Mouse (Mus musculus) embryonic facial prominence, embryonic 15.5 days (tissue): ENCODE measurements around the gene Marc1. TPM values are rescaled to one million over a fixed set of nuclear protein-coding genes. Genes with fewer than 3 reads are reported as not detected.

ENCODE experiments used
- ATAC-seq: fragments of 200-750 bp; cut with Nextera tagmentation; 2 replicates; pipeline ENCODE4 v1.8.0; 2017; ENCODE audit warnings: low read depth, moderate TSS enrichment; ENCODE audit not compliant: insufficient number of reproducible peaks, low FRiP score, low TSS enrichment
- H3K27ac ChIP-seq: fragments of 300-500 bp; sonication (generic); replicated peaks from 2 replicates; pipeline ENCODE4 v1.5.1; 2015; ENCODE audit warnings: mild to moderate bottlenecking, inconsistent platforms
- H3K27me3 ChIP-seq: fragments of 300-500 bp; sonication (generic); 2 replicates; pipeline ENCODE4 v1.6.1; 2015; ENCODE audit warnings: inconsistent platforms
- H3K36me3 ChIP-seq: fragments of 300-500 bp; sonication (generic); 2 replicates; pipeline ENCODE4 v1.6.1; 2015; ENCODE audit warnings: mild to moderate bottlenecking, inconsistent platforms
- H3K4me1 ChIP-seq: fragments of 300-500 bp; sonication (generic); 2 replicates; pipeline ENCODE4 v1.6.1; 2015; ENCODE audit warnings: inconsistent platforms
- H3K4me2 ChIP-seq: fragments of 300-500 bp; sonication (generic); replicated peaks from 2 replicates; pipeline ENCODE4 v1.6.1; 2015; ENCODE audit warnings: mild to moderate bottlenecking, inconsistent platforms
- H3K4me3 ChIP-seq: fragments of 300-500 bp; sonication (generic); replicated peaks from 2 replicates; pipeline ENCODE4 v1.5.1; 2015; ENCODE audit warnings: mild to moderate bottlenecking, inconsistent platforms
- H3K9ac ChIP-seq: fragments of 300-500 bp; sonication (generic); 2 replicates; pipeline ENCODE4 v1.6.1; 2015; ENCODE audit warnings: inconsistent platforms
- H3K9me3 ChIP-seq: fragments of 300-500 bp; sonication (generic); replicated peaks from 2 replicates; pipeline ENCODE4 v1.6.1; 2016; ENCODE audit warnings: inconsistent platforms
- WGBS: fragments of 180-500 bp; shearing (Covaris S2); methylation state at CpG from one replicate; pipeline ENCODE4 v1.1.7; 2015; 5-methylcytosine and 5-hydroxymethylcytosine counted together
- polyA plus RNA-seq: library from polyadenylated mRNA; unstranded; fragments of >200 nt; fragmentation: Nextera tagmentation; extraction: Ambion mirVana; gene quantifications from 2 replicates; pipeline ENCODE4 v1.2.1, GENCODE M21; 2015

Gene Marc1
- polyA plus RNA-seq, 1 experiment from 2014 or later = 0.16 TPM

DNA sequence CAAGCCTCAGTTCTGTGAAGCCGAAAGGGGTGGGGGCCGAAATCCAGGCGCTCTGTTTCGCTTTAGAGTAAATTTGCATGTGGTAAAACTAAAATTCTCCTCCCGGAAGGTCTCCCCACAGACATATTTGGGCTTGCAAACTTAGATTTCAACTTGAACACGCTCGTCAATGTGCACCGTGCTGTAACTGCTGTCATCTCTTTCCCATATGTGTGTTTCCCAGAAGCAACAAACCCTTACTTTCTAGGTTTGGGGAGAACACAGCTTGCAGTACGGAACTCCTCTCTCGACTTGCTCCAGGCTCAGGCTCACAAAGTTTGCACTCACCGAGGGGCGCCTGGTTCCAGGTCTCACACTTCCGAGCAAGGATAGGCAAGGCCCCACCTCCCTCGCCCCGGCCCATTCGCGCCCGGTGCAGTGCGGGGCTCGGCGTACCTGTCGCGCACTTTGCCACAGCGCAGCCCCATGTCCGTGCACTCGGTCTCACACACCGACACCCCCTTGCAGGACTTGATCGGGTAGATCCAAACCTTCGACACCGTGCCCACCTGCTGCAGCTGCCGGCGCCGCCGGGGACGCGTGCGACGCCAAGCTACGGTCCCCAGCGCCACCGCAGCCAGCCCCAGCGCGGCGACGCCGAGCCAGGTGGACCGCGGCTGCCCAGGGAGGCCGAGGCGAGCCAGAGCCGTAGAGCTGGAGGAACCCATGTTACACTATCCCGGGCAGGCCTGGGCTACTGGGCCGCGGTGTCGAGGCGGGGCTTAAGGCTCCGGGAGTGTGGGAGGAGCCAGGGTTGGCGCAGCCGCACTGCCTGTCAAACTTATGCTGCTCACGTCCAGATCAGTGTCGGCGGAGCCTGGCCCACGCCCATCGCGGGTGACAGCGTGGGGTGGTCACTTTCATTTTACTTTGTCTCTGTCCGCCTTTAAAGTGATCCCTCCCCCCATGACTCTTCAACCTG, 34.3 kb upstream of the Marc1 start:
- Histone ChIP-seq H3K4me1 (peaks cover 21% of the 10 kb centered on the region), H3K4me2 (peak overlapping the region; percentile 91), H3K36me3 (peaks cover 3% of the 10 kb centered on the region; the same call in 1 of the 2 replicates), H3K9ac (peak overlapping the region; percentile 91), H3K27ac (peak overlapping the region; percentile 94), H3K4me3 (peak overlapping the region; percentile 96), H3K27me3 (no peaks in the 10 kb centered on the region; the same call in 1 of the 2 replicates), H3K9me3 (no peaks in the 10 kb centered on the region)
- ATAC-seq = peak; percentile 97
- under 1% methylated on average over 67 of the region's 67 CpGs for WGBS

DNA sequence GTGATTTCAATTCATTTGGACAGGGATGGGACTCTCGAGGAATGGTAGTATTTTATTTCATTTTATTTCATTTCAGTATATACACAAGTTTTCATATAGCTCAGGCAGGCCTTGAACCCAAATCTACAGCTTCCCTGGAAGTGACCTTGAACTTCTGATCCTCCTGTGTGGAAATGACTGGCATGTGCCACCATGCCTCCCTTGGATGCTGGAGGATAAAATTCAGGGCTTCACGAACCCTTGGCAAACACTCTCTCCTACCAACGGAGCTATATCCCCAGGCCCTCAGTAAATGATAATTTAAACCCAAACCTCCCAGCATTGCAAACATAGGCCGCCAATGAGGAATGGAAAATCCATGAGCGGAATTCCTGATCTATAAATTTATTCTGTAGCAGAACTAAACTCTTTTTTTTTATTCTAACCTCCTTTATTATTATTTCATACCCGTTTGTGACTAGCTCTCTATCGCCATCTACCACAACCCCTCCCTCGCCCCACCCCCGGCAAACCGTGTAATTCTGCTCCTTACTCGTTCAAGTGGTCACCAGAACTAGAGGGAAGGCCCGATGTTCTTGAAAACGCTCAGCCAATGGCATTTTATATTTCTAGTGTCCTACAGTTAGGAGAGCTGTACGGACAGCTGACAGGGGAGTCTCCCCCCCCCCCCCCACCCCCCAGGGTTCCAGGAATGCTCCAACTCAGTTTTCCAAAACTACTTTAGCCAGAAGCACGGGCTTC, 33.4 kb upstream of the Marc1 start:
- peaks cover 8% of the 10 kb centered on the region; the same call in 1 of the 2 replicates for H3K36me3 ChIP-seq

DNA sequence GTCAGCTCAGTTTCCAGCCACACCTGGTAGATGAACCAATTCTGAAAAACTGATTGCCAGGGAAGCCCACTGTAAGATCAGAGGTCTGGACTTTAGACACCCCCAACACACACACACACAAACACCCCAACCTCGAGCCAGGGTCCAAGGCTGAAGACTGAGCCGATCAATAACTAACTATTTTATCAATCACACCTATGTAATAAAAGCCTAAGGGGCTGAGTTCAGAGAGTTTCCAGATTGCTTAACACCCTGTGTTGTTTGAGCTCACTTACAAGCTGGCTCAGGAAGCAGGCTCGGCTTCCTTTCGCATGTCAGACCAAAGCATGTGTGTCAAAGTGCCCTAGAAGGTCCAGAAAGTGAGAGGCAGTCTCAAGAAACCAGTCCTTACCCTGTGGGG, 26.5 kb upstream of the Marc1 start:
- Histone ChIP-seq H3K9ac (no peak overlapping the region), H3K4me1 (no peaks in the 10 kb centered on the region), H3K9me3 (no peaks in the 10 kb centered on the region), H3K4me3 (no peak overlapping the region), H3K27ac (no peak overlapping the region), H3K36me3 (peaks cover 45% of the 10 kb centered on the region), H3K27me3 (no peaks in the 10 kb centered on the region), H3K4me2 (no peak overlapping the region)
- ATAC-seq = no peak
- 85% methylated on average over 4 of the region's 4 CpGs for WGBS

More for the DNA sequence above, 33.4 kb upstream of the Marc1 start:
- H3K9ac ChIP-seq = peak overlapping the region; percentile 91; the same call in 1 of the 2 replicates
- no peak for ATAC-seq
- peak overlapping the region; percentile 96 for H3K4me3 ChIP-seq
- H3K9me3 ChIP-seq = no peaks in the 10 kb centered on the region
- H3K4me1 ChIP-seq = peaks cover 21% of the 10 kb centered on the region
- WGBS = 11% methylated on average over 15 of the region's 15 CpGs
- H3K27ac ChIP-seq = peak overlapping the region; percentile 94
- no peaks in the 10 kb centered on the region for H3K27me3 ChIP-seq
- peak overlapping the region; percentile 91 for H3K4me2 ChIP-seq

DNA sequence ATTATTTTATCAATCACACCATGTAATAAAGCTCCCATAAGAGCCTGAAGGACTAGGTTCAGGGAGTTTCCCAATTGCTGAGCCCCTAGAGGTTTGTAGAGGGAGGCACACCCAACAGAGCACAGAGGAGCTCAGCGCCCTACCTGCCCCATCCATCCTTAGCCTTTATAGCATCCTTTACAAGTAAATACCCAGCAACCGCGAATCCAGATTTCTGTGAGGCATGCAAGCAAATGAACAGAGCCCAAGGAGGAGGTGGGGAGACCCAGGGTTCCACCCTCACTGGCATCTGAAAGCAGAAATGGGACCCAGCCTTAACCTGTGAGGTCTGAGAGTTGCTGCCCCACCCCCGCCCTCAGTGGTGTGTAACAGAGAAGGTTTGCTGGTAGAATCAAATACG, 25.2 kb upstream of the Marc1 start:
- H3K4me3 ChIP-seq = no peak overlapping the region
- peaks cover 58% of the 10 kb centered on the region for H3K36me3 ChIP-seq
- H3K27ac ChIP-seq = no peak overlapping the region
- no peak overlapping the region for H3K4me2 ChIP-seq
- ATAC-seq = no peak
- no peaks in the 10 kb centered on the region for H3K9me3 ChIP-seq
- WGBS = 73% methylated on average over 5 of the region's 5 CpGs
- no peaks in the 10 kb centered on the region for H3K27me3 ChIP-seq
- no peaks in the 10 kb centered on the region for H3K4me1 ChIP-seq
- no peak overlapping the region for H3K9ac ChIP-seq

DNA sequence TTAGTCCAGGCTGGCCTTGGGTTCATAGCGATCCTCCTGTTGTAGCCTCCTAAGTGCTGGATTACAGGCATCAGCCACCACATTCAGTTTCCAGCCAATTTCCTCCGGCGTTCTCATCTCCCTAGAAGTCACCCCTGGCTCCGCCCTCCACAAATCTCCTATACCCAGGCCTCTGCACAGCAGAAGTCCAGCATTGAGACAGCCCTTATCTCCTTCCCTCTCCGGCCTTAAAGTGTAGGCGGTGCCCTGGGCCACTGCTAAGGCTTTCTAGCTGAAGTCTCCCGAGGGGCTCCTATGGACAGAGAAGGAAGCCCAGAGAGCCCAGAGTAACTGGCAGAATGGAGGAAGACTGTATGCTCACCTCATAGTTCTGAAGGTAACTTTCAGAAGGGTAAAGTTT, 22.4 kb upstream of the Marc1 start:
- H3K9ac ChIP-seq = no peak overlapping the region
- no peak overlapping the region for H3K4me2 ChIP-seq
- H3K27me3 ChIP-seq = no peaks in the 10 kb centered on the region
- no peak for ATAC-seq
- 87% methylated on average over 7 of the region's 7 CpGs for WGBS
- H3K4me3 ChIP-seq = no peak overlapping the region
- H3K27ac ChIP-seq = no peak overlapping the region
- no peaks in the 10 kb centered on the region for H3K9me3 ChIP-seq
- peaks cover 61% of the 10 kb centered on the region for H3K36me3 ChIP-seq
- no peaks in the 10 kb centered on the region for H3K4me1 ChIP-seq

DNA sequence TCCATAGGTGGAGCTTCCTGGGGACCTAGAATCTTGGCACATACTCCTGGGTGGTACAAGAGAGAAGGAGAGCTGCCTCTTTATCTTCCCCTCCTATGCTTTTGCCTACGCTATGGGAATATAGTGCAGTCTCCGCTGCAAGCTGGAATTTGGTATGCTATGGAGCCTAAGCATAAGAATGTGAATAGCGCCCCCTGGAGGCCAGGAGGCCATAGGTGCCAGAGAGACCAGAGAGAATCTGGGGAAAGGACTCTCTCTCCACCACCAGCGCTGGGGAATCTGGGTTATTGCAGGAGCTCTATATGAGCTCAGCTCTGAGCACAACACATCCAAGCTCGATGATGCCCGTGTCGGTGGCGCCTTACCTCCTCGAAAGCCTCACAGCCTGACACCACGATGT, 21.1 kb upstream of the Marc1 start:
- Histone ChIP-seq H3K9me3 (no peaks in the 10 kb centered on the region), H3K27ac (no peak overlapping the region), H3K27me3 (no peaks in the 10 kb centered on the region), H3K4me1 (peaks cover 3% of the 10 kb centered on the region; the same call in 1 of the 2 replicates), H3K4me2 (no peak overlapping the region), H3K9ac (no peak overlapping the region), H3K4me3 (no peak overlapping the region), H3K36me3 (peaks cover 57% of the 10 kb centered on the region)
- WGBS = 86% methylated on average over 10 of the region's 10 CpGs
- no peak for ATAC-seq

DNA sequence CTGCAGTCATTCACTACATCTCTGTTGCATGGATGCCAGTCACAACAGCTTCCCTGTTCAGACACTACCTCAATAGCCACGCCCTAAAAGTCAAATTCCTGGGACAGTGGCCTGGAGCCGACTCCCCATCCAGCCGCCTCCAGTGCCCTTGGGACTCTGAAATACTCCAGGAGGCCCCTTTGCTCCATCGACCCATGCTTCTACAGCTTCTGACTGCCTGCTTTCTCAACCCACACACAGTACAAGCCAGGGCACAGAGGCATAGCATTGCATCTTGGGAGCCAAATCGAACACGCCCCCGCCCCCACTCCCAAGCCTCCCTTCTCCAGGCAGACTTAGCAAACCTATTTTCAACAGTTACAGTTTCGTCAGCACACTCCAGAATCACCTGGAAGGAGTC, 18.8 kb upstream of the Marc1 start:
- WGBS = 78% methylated on average over 8 of the region's 8 CpGs
- no peak overlapping the region for H3K4me2 ChIP-seq
- H3K36me3 ChIP-seq = peaks cover 43% of the 10 kb centered on the region
- H3K4me1 ChIP-seq = peaks cover 7% of the 10 kb centered on the region
- H3K9me3 ChIP-seq = no peaks in the 10 kb centered on the region
- no peak for ATAC-seq
- no peak overlapping the region for H3K9ac ChIP-seq
- H3K27ac ChIP-seq = no peak overlapping the region
- no peak overlapping the region for H3K4me3 ChIP-seq
- H3K27me3 ChIP-seq = no peaks in the 10 kb centered on the region

DNA sequence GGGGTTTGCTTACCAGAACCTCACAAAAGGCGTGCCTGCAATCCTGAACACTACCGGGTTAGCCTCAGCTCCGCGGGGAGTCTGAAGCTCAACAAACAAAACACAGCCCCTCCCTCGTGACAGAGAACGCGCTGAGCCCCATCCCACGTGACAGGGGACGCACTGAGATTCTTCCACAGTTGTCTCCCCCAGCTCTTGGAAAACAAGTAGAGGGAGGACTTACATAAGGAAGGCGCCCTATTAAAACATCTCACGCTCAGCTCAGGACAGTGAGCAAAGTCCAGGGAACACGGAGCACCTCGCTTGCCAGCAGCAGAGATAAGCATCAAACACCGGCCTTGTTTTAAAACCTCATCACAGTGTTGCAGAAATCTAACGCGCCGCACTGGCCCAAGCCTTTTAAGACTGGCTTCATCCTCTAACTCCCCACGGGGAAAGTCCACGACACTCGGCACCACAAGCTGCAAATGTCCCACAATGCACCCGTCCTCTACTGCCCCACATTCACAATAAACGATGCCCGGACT, 16.1 kb upstream of the Marc1 start:
- no peak for ATAC-seq
- peaks cover 24% of the 10 kb centered on the region for H3K36me3 ChIP-seq
- no peak overlapping the region for H3K4me3 ChIP-seq
- H3K27ac ChIP-seq = no peak overlapping the region
- peaks cover 21% of the 10 kb centered on the region for H3K4me1 ChIP-seq
- H3K27me3 ChIP-seq = no peaks in the 10 kb centered on the region
- WGBS = 37% methylated on average over 23 of the region's 23 CpGs
- no peak overlapping the region for H3K4me2 ChIP-seq
- H3K9ac ChIP-seq = no peak overlapping the region
- no peaks in the 10 kb centered on the region for H3K9me3 ChIP-seq

DNA sequence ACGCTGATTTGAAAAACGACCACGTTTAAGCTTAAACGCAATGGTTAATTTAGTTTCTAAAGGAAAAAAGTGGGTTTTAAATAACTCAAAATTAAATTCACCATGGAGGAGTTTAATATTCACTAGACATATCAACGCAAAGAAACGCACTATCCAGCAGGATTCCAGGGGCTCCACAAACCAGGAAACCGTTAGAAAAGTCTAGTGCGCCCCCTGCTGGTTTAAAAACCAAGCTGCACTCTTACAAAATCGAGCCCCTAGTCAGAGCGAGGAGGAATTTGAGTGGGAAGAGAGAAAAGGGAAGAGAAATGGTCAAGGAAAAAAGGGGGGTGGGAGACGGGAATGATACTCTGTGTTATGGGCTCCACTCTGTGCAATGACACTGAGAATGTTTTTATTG, 14.0 kb upstream of the Marc1 start:
- H3K9me3 ChIP-seq = no peaks in the 10 kb centered on the region
- H3K4me3 ChIP-seq = no peak overlapping the region
- H3K36me3 ChIP-seq = peaks cover 21% of the 10 kb centered on the region
- ATAC-seq = no peak
- H3K27me3 ChIP-seq = no peaks in the 10 kb centered on the region
- H3K27ac ChIP-seq = no peak overlapping the region
- 23% methylated on average over 11 of the region's 11 CpGs for WGBS
- H3K4me2 ChIP-seq = peak overlapping the region; percentile 27; the same call in 1 of the 2 replicates
- peaks cover 23% of the 10 kb centered on the region for H3K4me1 ChIP-seq
- no peak overlapping the region for H3K9ac ChIP-seq

DNA sequence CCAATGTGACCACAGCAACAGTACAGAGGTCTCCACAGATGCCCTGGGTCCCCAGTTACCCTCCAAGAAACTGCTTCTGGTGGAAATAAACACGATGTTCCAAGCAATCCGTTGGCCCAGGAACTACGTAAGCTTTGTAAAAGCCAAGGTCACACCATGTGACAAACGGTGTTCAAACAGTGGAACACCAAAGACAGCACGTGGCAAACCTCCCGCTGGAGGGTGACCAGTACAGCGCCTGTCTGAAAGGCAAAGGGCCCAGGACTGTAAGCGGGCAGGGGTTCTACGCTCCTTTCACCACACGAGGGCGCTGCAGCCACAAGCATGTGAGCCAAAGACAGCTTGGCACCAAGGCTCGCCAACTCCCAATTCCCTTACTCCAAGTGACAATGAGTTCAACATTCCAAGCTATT, 13.3 kb upstream of the Marc1 start:
- Histone ChIP-seq H3K4me1 (peaks cover 23% of the 10 kb centered on the region), H3K9me3 (no peaks in the 10 kb centered on the region), H3K27ac (no peak overlapping the region), H3K4me2 (peak overlapping the region; percentile 27), H3K9ac (no peak overlapping the region), H3K36me3 (peaks cover 25% of the 10 kb centered on the region), H3K27me3 (no peaks in the 10 kb centered on the region), H3K4me3 (no peak overlapping the region)
- peak; percentile 80 for ATAC-seq
- 5% methylated on average over 12 of the region's 12 CpGs for WGBS

DNA sequence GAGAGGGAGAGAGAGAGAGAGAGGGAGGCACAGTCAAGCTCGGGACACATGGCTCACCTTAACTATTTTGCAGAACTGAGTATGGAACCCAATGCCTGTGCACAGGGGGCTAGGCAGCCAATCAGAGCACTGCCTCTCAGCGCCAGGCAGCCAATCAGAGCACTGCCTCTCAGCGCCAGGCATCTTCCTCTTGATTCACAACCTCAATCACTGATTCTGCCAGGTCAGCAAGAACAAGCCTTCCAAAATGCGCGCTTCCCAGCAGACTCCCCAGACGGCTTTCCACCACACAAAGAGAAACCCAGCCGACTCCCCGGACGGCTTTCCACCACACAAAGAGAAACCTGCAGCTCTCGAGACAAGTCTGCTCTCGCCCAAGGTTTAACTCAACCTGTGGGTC, 11.6 kb upstream of the Marc1 start:
- H3K4me3 ChIP-seq = no peak overlapping the region

More for the DNA sequence above, 11.6 kb upstream of the Marc1 start:
- Histone ChIP-seq H3K27ac (no peak overlapping the region), H3K4me2 (peak overlapping the region; percentile 29), H3K4me1 (peaks cover 23% of the 10 kb centered on the region), H3K9ac (no peak overlapping the region), H3K36me3 (peaks cover 38% of the 10 kb centered on the region), H3K27me3 (no peaks in the 10 kb centered on the region), H3K9me3 (no peaks in the 10 kb centered on the region)
- 15% methylated on average over 11 of the region's 11 CpGs for WGBS
- ATAC-seq = no peak; the same call in 1 of the 2 replicates
